Mouse (Mus musculus) MEL (cell line): ENCODE measurements around the gene Ctsw. TPM values are rescaled to one million over a fixed set of nuclear protein-coding genes. Genes with fewer than 3 reads are reported as not detected.

Experiments used
- DNase-seq: peaks from one replicate; pipeline ENCODE4 v3.0.0; 2011; ENCODE audit warnings: low read depth, low spot score
- H3K27ac ChIP-seq: 2 replicates; pipeline ENCODE4 v1.5.1; 2012; ENCODE audit warnings: low read depth, mild to moderate bottlenecking, control low read depth, low read length, moderate library complexity; ENCODE audit not compliant: control insufficient read depth
- H3K27me3 ChIP-seq, 2 experiments: fragments of 150-350 bp in 1 of 2; sonication (generic) in 1 of 2; 2 replicates each; pipeline ENCODE4 v1.6.1; 2012; ENCODE audit warnings: low read length in 2 of 2, mild to moderate bottlenecking in 2 of 2, improper control_type of control experiment in 1 of 2, moderate library complexity in 1 of 2; ENCODE audit not compliant: insufficient read depth in 2 of 2, control insufficient read depth in 1 of 2
- H3K36me3 ChIP-seq, 2 experiments: 2 replicates each; pipeline ENCODE4 v1.6.1; 2012 to 2014; ENCODE audit warnings: low read length in 2 of 2, improper control_type of control experiment in 1 of 2, inconsistent platforms in 1 of 2, mild to moderate bottlenecking in 1 of 2; ENCODE audit not compliant: insufficient read depth in 2 of 2, control insufficient read depth in 1 of 2
- H3K4me1 ChIP-seq, 2 experiments: fragments of 150-350 bp in 1 of 2; sonication (generic) in 1 of 2; 2 replicates each; pipeline ENCODE4 v1.6.1; 2012; ENCODE audit warnings: low read length in 2 of 2, improper control_type of control experiment in 1 of 2, mild to moderate bottlenecking in 1 of 2; ENCODE audit not compliant: insufficient read depth in 2 of 2, control insufficient read depth in 1 of 2
- H3K4me3 ChIP-seq, 2 experiments: fragments of 150-350 bp in 1 of 2; sonication (generic) in 1 of 2; 2 replicates each; pipeline ENCODE4 v1.5.1; 2012; ENCODE audit warnings: low read depth in 2 of 2, low read length in 2 of 2, mild to moderate bottlenecking in 2 of 2, moderate library complexity in 2 of 2, control low read depth in 1 of 2, improper control_type of control experiment in 1 of 2; ENCODE audit not compliant: control insufficient read depth in 1 of 2, insufficient read depth in 1 of 2
- H3K79me2 ChIP-seq: 2 replicates; pipeline ENCODE4 v1.6.1; 2012; ENCODE audit warnings: mild to moderate bottlenecking, low read length, moderate library complexity; ENCODE audit not compliant: control insufficient read depth, poor library complexity, insufficient read depth
- H3K9ac ChIP-seq: 2 replicates; pipeline ENCODE4 v1.6.1; 2012; ENCODE audit warnings: low read depth, mild to moderate bottlenecking, control low read depth, low read length, moderate library complexity; ENCODE audit not compliant: control insufficient read depth, poor library complexity, severe bottlenecking
- H3K9me3 ChIP-seq: fragments of 150-350 bp; sonication (generic); replicated peaks from 2 replicates; pipeline ENCODE4 v1.6.1; 2012; ENCODE audit warnings: mild to moderate bottlenecking, low read length, improper control_type of control experiment, moderate library complexity; ENCODE audit not compliant: insufficient read depth
- CHD1 ChIP-seq: IDR thresholded peaks from 2 replicates; pipeline ENCODE4 v1.6.1; 2012; ENCODE audit warnings: low read depth, mild to moderate bottlenecking, inconsistent platforms, low read length, improper control_type of control experiment
- CHD2 ChIP-seq: IDR thresholded peaks from 2 replicates; pipeline ENCODE4 v1.6.1; 2011; ENCODE audit warnings: low read length, improper control_type of control experiment
- ELF1 ChIP-seq: IDR thresholded peaks from 2 replicates; pipeline ENCODE4 v1.6.1; 2014; ENCODE audit warnings: low read depth, mild to moderate bottlenecking, inconsistent platforms, low read length, improper control_type of control experiment, moderate library complexity
- ETS1 ChIP-seq: IDR thresholded peaks from 2 replicates; pipeline ENCODE4 v1.6.1; 2012; ENCODE audit warnings: low read depth, mild to moderate bottlenecking, inconsistent platforms, low read length, improper control_type of control experiment, moderate library complexity
- GATA1 ChIP-seq: IDR thresholded peaks from 2 replicates; pipeline ENCODE4 v1.6.1; 2011; ENCODE audit warnings: low read depth, low read length, improper control_type of control experiment
- HCFC1 ChIP-seq: IDR thresholded peaks from 2 replicates; pipeline ENCODE4 v1.6.1; 2012; ENCODE audit warnings: low read depth, mild to moderate bottlenecking, inconsistent platforms, low read length, improper control_type of control experiment, moderate library complexity
- JUND ChIP-seq: IDR thresholded peaks from 2 replicates; pipeline ENCODE4 v1.6.1; 2011; ENCODE audit warnings: low read depth, mild to moderate bottlenecking, improper control_type of control experiment, low read length
- MAFK ChIP-seq: IDR thresholded peaks from 2 replicates; pipeline ENCODE4 v1.6.1; 2011; ENCODE audit warnings: low read depth, mild to moderate bottlenecking, low read length, improper control_type of control experiment, borderline replicate concordance
- MAX ChIP-seq: IDR thresholded peaks from 2 replicates; pipeline ENCODE4 v1.6.1; 2011; ENCODE audit warnings: low read length, improper control_type of control experiment
- MAZ ChIP-seq: IDR thresholded peaks from 2 replicates; pipeline ENCODE4 v1.6.1; 2012; ENCODE audit warnings: low read depth, mild to moderate bottlenecking, inconsistent platforms, low read length, improper control_type of control experiment
- MEF2A ChIP-seq: IDR thresholded peaks from 2 replicates; pipeline ENCODE4 v1.6.1; 2014; ENCODE audit warnings: low read depth, mild to moderate bottlenecking, inconsistent platforms, low read length, improper control_type of control experiment; ENCODE audit not compliant: poor library complexity, insufficient replicate concordance, severe bottlenecking; ENCODE audit errors: extremely low read depth
- MXI1 ChIP-seq: IDR thresholded peaks from 2 replicates; pipeline ENCODE4 v1.6.1; 2011; ENCODE audit warnings: mild to moderate bottlenecking, low read depth, low read length, improper control_type of control experiment
- NELFE ChIP-seq: IDR thresholded peaks from 2 replicates; pipeline ENCODE4 v1.6.1; 2011; ENCODE audit warnings: low read depth, low read length, improper control_type of control experiment
- NRF1 ChIP-seq: IDR thresholded peaks from 2 replicates; pipeline ENCODE4 v1.6.1; 2014; ENCODE audit warnings: low read depth, mild to moderate bottlenecking, inconsistent platforms, low read length, improper control_type of control experiment, moderate library complexity; ENCODE audit not compliant: poor library complexity, insufficient read depth, severe bottlenecking
- POLR2A ChIP-seq, 2 experiments: IDR thresholded peaks; 2 replicates each; pipeline ENCODE4 v1.6.1; 2011 to 2012; ENCODE audit warnings: low read length in 2 of 2, mild to moderate bottlenecking in 2 of 2, control low read depth in 1 of 2, improper control_type of control experiment in 1 of 2, low read depth in 1 of 2, moderate library complexity in 1 of 2; ENCODE audit not compliant: control insufficient read depth in 1 of 2, insufficient read depth in 1 of 2, poor library complexity in 1 of 2
- POLR2AphosphoS2 ChIP-seq: IDR thresholded peaks from 2 replicates; pipeline ENCODE4 v1.6.1; 2011; ENCODE audit warnings: low read length, improper control_type of control experiment
- SIN3A ChIP-seq: IDR thresholded peaks from 2 replicates; pipeline ENCODE4 v1.6.1; 2012; ENCODE audit warnings: low read length, improper control_type of control experiment, inconsistent platforms
- SMC3 ChIP-seq: IDR thresholded peaks from 2 replicates; pipeline ENCODE4 v1.6.1; 2011; ENCODE audit warnings: low read depth, low read length, improper control_type of control experiment
- TAL1 ChIP-seq: IDR thresholded peaks from 2 replicates; pipeline ENCODE4 v1.6.1; 2012; ENCODE audit warnings: mild to moderate bottlenecking, inconsistent platforms, low read length, moderate library complexity, mixed read lengths
- TBP ChIP-seq: IDR thresholded peaks from 2 replicates; pipeline ENCODE4 v1.8.0; 2011; ENCODE audit warnings: low read depth, low read length, improper control_type of control experiment
- TCF12 ChIP-seq: IDR thresholded peaks from 2 replicates; pipeline ENCODE4 v1.6.1; 2014; ENCODE audit warnings: low read depth, mild to moderate bottlenecking, inconsistent platforms, low read length, improper control_type of control experiment, moderate library complexity
- USF2 ChIP-seq, 2 experiments: IDR thresholded peaks; 2 replicates each; pipeline ENCODE4 v1.6.1; 2011 to 2012; ENCODE audit warnings: improper control_type of control experiment in 2 of 2, low read length in 2 of 2, borderline replicate concordance in 1 of 2, inconsistent platforms in 1 of 2, low read depth in 1 of 2, mild to moderate bottlenecking in 1 of 2; ENCODE audit not compliant: insufficient read depth in 1 of 2
- ZKSCAN1 ChIP-seq: IDR thresholded peaks from 2 replicates; pipeline ENCODE4 v1.6.1; 2012; ENCODE audit warnings: low read depth, mild to moderate bottlenecking, inconsistent platforms, low read length, improper control_type of control experiment, moderate library complexity
- ZMIZ1 ChIP-seq: IDR thresholded peaks from 2 replicates; pipeline ENCODE4 v1.6.1; 2012; ENCODE audit warnings: low read depth, mild to moderate bottlenecking, inconsistent platforms, low read length, improper control_type of control experiment, moderate library complexity
- polyA plus RNA-seq, 2 experiments: library from polyadenylated mRNA; stranded (reverse) in 1 of 2; unstranded in 1 of 2; fragments of >175 nt in 1 of 2; fragments of >200 nt in 1 of 2; gene quantifications; 2 replicates each; pipeline versions ENCODE4 v1.2.1 to v1.2.4; 2012; ENCODE audit warnings: low replicate concordance in 2 of 2, low read depth in 1 of 2; ENCODE audit not compliant: insufficient read length in 2 of 2, insufficient read depth in 1 of 2, missing spikeins in 1 of 2
- total RNA-seq: library from RNA; depleted of rRNA; stranded (reverse); fragments of 300-350 nt; gene quantifications from 2 replicates; pipeline ENCODE4 v1.2.3, GENCODE M21; 2012

Ctsw gene
- total and polyA plus RNA-seq, 3 experiments = 0.15 to 0.39 TPM; not detected in 1

- DNase-seq = no peak
Measured at GRCm38 (mm10) chr19:5471846-5472245, 3.5 kb upstream of the Ctsw start.

DNA sequence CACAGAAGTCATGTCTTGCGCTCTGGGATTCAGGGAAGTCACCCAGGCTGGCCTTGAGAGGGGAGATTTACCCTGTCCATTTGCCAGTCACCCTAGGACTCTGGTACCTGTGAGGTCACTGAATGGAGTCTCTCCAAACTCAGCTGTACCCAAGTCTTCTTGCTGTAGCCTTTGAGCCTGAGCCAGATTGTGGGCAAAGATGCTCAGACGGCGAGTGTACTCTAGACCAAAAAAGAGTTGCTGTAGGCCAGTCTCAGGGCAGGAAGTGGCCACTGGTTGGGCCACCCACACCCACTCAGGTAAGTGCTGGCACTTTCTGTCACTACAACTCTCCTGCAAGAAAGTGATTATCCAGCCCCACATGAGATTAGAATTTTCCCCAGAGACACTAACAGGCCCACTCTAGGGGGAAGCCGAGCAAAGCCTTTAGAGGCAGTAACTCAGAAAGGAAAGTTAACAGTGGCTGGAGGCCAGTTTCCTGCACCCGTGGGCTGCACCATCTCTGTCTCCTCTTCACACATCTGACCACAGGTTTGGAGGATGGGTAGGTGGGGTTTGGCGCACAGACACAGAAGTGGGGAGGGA lies 1.3 kb downstream of the Ctsw start:
- Histone ChIP-seq H3K36me3 (no peaks in the 10 kb centered on the region), H3K9me3 (no peaks in the 10 kb centered on the region), H3K4me1 (peaks cover 0 to 9% of the 10 kb centered on the region in 2 experiments; a peak in 1 of 4 replicates), H3K27me3 (no peaks in the 10 kb centered on the region), H3K27ac (no peak overlapping the region), H3K79me2 (no peaks in the 10 kb centered on the region), H3K4me3 (no peak overlapping the region), H3K9ac (no peak overlapping the region)
- no peak for DNase-seq
- TF ChIP-seq MXI1 (no peak), POLR2A (IDR thresholded peaks at IDR 0.05; ENCODE audit: control insufficient read depth in 1 of 2, insufficient read depth in 1 of 2, low read depth in 1 of 2, low read length in 2 of 2, poor library complexity in 1 of 2) (no peak), MEF2A (no peak), CHD1 (no peak), TBP (no peak), POLR2AphosphoS2 (no peak), CHD2 (no peak), MAFK (no peak), NELFE (no peak), GATA1 (no peak), TCF12 (no peak), MAZ (no peak), ELF1 (no peak), ZMIZ1 (no peak), SIN3A (no peak), MAX (no peak), ZKSCAN1 (no peak), NRF1 (no peak), TAL1 (no peak)

More at GRCm38 (mm10) chr19:5471846-5472245, 3.5 kb upstream of the Ctsw start:
- Histone ChIP-seq H3K4me3 (no peak overlapping the region), H3K4me1 (peaks cover 0 to 14% of the 10 kb centered on the region in 2 experiments; a peak in 1 of 4 replicates), H3K79me2 (no peaks in the 10 kb centered on the region; the same call in 1 of the 2 replicates), H3K36me3 (peaks cover 0 to 4% of the 10 kb centered on the region in 2 experiments; a peak in 2 of 4 replicates), H3K27ac (no peak overlapping the region), H3K9me3 (no peaks in the 10 kb centered on the region), H3K9ac (no peak overlapping the region), H3K27me3 (no peaks in the 10 kb centered on the region)
- no peak for TF ChIP-seq JUND
- TF ChIP-seq ZMIZ1 = no peak
- TF ChIP-seq POLR2AphosphoS2 = no peak
- no peak for TF ChIP-seq TAL1
- TF ChIP-seq USF2 (IDR thresholded peaks at IDR 0.05; ENCODE audit: borderline replicate concordance in 1 of 2, insufficient read depth in 1 of 2, low read depth in 1 of 2, low read length in 2 of 2) = no peak
- TF ChIP-seq SMC3 = no peak
- no peak for TF ChIP-seq ETS1
- no peak for TF ChIP-seq TCF12
- no peak for TF ChIP-seq CHD2
- no peak for TF ChIP-seq MAX
- TF ChIP-seq HCFC1 = no peak
